Mouse (Mus musculus) CH12.LX (cell line): ENCODE measurements around the gene Slc38a5.

Experiments used
- BHLHE40 ChIP-seq: IDR thresholded peaks from 2 replicates; pipeline ENCODE4 v1.6.1; 2011; ENCODE audit warnings: mild to moderate bottlenecking, low read depth, low read length, improper control_type of control experiment
- CHD1 ChIP-seq: IDR thresholded peaks from 2 replicates; pipeline ENCODE4 v1.6.1; 2012; ENCODE audit warnings: low read depth, low read length, improper control_type of control experiment, inconsistent platforms
- CHD2 ChIP-seq: IDR thresholded peaks from 2 replicates; pipeline ENCODE4 v1.6.1; 2011; ENCODE audit warnings: low read length, improper control_type of control experiment
- GABPA ChIP-seq: IDR thresholded peaks from 2 replicates; pipeline ENCODE4 v1.6.1; 2012; ENCODE audit warnings: low read depth, low read length, improper control_type of control experiment, inconsistent platforms; ENCODE audit not compliant: insufficient replicate concordance
- KAT2A ChIP-seq: IDR thresholded peaks from 2 replicates; pipeline ENCODE4 v1.6.1; 2012; ENCODE audit warnings: low read length, improper control_type of control experiment, inconsistent platforms; ENCODE audit not compliant: insufficient replicate concordance
- MAX ChIP-seq: IDR thresholded peaks from 2 replicates; pipeline ENCODE4 v1.6.1; 2011; ENCODE audit warnings: low read length, improper control_type of control experiment
- MEF2A ChIP-seq: IDR thresholded peaks from 2 replicates; pipeline ENCODE4 v1.6.1; 2014; ENCODE audit warnings: low read depth, mild to moderate bottlenecking, inconsistent platforms, low read length, improper control_type of control experiment, borderline replicate concordance
- NELFE ChIP-seq: IDR thresholded peaks from 2 replicates; pipeline ENCODE4 v1.6.1; 2011; ENCODE audit warnings: low read depth, low read length, improper control_type of control experiment
- POLR2A ChIP-seq: IDR thresholded peaks from 2 replicates; pipeline ENCODE4 v1.6.1; 2011; ENCODE audit warnings: low read depth, mild to moderate bottlenecking, improper control_type of control experiment, low read length
- SMC3 ChIP-seq: IDR thresholded peaks from 2 replicates; pipeline ENCODE4 v1.6.1; 2011; ENCODE audit warnings: low read depth, low read length, improper control_type of control experiment
- TBP ChIP-seq: conservative IDR thresholded peaks from 2 replicates; pipeline ENCODE4 v1.6.1; 2011; ENCODE audit warnings: low read depth, low read length, improper control_type of control experiment
- USF1 ChIP-seq: IDR thresholded peaks from 2 replicates; pipeline ENCODE4 v1.6.1; 2014; ENCODE audit warnings: low read depth, mild to moderate bottlenecking, inconsistent platforms, low read length, improper control_type of control experiment
- ZC3H11A ChIP-seq: IDR thresholded peaks from 2 replicates; pipeline ENCODE4 v1.6.1; 2012; ENCODE audit warnings: low read depth, mild to moderate bottlenecking, inconsistent platforms, low read length, improper control_type of control experiment

DNA sequence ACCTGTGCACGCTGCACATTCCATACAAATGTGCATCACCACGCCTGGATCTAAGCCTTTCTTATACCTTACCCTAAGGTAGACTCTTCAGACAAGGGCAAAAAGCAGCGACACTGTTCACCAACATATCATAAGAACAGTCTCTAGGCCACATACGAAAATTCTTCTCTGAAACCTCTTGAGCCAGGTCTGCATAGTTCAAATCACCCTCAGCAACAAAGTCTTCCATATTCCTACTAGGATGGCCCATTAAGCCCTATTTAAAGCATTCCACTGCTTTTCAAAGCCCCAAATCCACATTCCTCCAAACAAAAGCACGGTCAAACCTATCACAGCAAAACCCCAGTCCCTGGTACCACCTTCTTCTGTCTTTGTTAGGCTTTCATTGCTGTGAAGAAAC, 17.7 kb downstream of the Slc38a5 start:
- TF ChIP-seq USF1, result no peak
- no peak for TF ChIP-seq NELFE
- no peak for TF ChIP-seq TBP
- TF ChIP-seq BHLHE40, result no peak
- no peak for TF ChIP-seq GABPA
- TF ChIP-seq POLR2A, result no peak
- TF ChIP-seq ZC3H11A, result no peak
- no peak for TF ChIP-seq MAX
- TF ChIP-seq CHD1, result no peak
- TF ChIP-seq SMC3, result no peak
- TF ChIP-seq KAT2A, result no peak
- no peak for TF ChIP-seq MEF2A
- TF ChIP-seq CHD2, result no peak
